Mouse (Mus musculus): ENCODE data around the gene Plk3.

- TF ChIP-seq CHD2 (IDR thresholded peaks at IDR 0.05; ENCODE audit: low read depth, low read length) (no peak), ZC3H11A (IDR thresholded peaks at IDR 0.05; ENCODE audit: borderline replicate concordance, low read depth, low read length) (no peak), HCFC1 (IDR thresholded peaks at IDR 0.05; ENCODE audit: borderline replicate concordance, insufficient read depth, low read length) (no peak), ZNF384 (IDR thresholded peaks at IDR 0.05; ENCODE audit: low read depth, low read length) (no peak)
Measured at GRCm38 (mm10) chr4:117150212-117150733, 16.5 kb upstream of the Plk3 start.
